Mouse (Mus musculus) E14TG2a.4 (cell line): ENCODE measurements around the gene Rap1a.

Source experiments
- CTCF ChIP-seq: conservative IDR thresholded peaks from 2 replicates; pipeline ENCODE4 v1.5.1; 2014; ENCODE audit warnings: low read length
- NANOG ChIP-seq: IDR thresholded peaks from 2 replicates; pipeline ENCODE4 v1.6.1; 2014; ENCODE audit warnings: borderline replicate concordance, low read length, mixed read lengths
- POU5F1 ChIP-seq: IDR thresholded peaks from 2 replicates; pipeline ENCODE4 v1.6.1; 2014; ENCODE audit warnings: low read length, borderline replicate concordance

DNA sequence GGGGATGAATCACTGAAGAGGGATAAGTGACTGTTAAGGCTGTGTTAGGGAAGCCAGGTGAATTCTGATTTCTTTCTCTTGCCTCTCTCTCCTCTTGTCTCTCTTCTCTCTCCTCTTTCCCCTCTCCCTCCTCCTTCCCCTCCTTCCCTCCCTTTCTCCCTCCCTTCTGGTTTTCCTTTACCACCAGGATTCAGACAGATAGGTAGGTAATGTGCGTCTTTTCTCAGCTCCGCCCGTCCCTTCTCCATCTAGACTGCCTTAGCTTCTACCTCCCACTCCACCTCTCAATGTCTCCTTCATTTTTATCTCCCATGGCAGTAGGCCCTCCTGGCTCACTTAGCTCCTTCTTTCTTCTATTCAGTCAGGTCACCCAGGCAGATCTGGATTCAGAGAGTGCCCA lies 95.6 kb downstream of the Rap1a start:
- TF ChIP-seq CTCF, result no peak
- no peak for TF ChIP-seq NANOG
- no peak for TF ChIP-seq POU5F1
